Mouse (Mus musculus): ENCODE results near the gene Gpam.

DNA sequence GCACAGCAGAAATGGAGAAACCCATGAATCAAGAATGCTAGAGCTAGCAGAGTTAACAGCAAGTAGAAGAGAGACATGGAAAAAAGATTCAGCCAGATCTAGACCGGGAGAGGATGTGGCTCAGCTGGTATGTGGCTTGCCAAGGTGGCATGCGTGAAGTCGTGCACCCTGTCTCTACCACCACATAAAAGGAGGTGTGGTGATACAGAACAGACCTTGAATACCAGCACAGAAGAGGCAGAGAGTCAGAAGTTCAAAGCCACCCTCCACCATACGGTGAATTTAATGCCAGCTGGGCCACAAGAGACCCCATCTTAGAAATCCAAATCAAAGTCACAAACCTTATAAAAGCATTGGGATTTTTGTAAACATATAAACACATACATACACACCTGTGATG, 25.4 kb downstream of the Gpam start:
- TF ChIP-seq GATA1 (IDR thresholded peaks at IDR 0.05; ENCODE audit: low read length): no peak
- no peak for TF ChIP-seq TAL1 (IDR thresholded peaks at IDR 0.05; ENCODE audit: low read length)

Data from erythroblast, embryonic 14.5 days (primary cell).